Mouse (Mus musculus): ENCODE results near the gene Rpl5. TPM values are rescaled to one million over a fixed set of nuclear protein-coding genes. Genes with fewer than 3 reads are reported as not detected.

Gene Rpl5
- polyA plus RNA-seq, 1 experiment, result not detected

DNA sequence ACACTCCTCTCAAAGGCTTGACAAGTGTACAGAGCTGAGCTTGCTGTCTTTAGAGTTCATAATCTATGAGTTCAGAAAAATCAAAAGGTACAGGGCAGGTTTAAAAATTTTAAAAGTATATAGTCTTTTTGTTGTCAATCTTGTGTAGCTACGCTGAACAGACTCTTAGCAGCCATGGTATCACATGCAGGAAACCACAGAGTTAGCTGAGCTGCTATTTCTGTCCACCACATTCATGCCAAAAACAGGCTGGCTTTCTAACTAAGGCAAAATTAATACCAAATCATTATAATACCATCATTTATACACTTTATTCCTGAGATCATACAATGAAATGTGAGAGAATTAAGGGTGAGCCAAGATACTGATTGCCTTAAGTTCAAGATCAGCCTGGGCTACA is 46.2 kb downstream of the Rpl5 start:
- WGBS, result 96% methylated on average over 1 of the region's 1 CpGs

DNA sequence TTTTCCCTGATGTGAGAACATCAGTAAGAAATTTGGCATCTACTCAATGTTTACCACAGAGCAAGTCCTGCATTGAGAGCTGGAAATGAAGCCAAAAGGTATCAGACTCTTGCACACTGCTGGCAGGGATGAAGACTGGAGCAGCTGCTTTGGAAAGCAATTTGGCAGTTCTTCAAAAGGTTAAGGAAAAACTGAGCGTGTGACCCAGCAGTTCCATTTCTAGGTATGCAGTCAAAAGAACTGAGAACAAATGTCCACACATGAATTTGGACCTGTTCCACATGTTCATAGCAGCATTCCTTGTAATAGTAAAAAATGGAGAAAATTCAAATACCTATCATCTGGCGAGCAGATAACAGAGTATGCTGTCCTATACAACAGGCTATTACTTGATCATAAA is 47.2 kb downstream of the Rpl5 start:
- H3K4me1 ChIP-seq (ENCODE audit: control insufficient read depth, insufficient read depth, low read length), result no peaks in the 10 kb centered on the region
- H3K27ac ChIP-seq (ENCODE audit: insufficient read depth, low read depth, low read length), result no peak overlapping the region
- 65% methylated on average over 2 of the region's 2 CpGs for WGBS
- H3K4me3 ChIP-seq (ENCODE audit: insufficient read depth, low read depth, low read length), result no peak overlapping the region
- no peak for TF ChIP-seq POLR2A (IDR thresholded peaks at IDR 0.05; ENCODE audit: insufficient read depth, low read depth, low read length)

More for the DNA sequence above, 46.2 kb downstream of the Rpl5 start:
- Histone ChIP-seq H3K4me1 (ENCODE audit: control insufficient read depth, insufficient read depth, low read length) (no peaks in the 10 kb centered on the region), H3K4me3 (ENCODE audit: insufficient read depth, low read depth, low read length) (no peak overlapping the region), H3K27ac (ENCODE audit: insufficient read depth, low read depth, low read length) (no peak overlapping the region)
- TF ChIP-seq POLR2A (IDR thresholded peaks at IDR 0.05; ENCODE audit: insufficient read depth, low read depth, low read length), result no peak
- no peak for TF ChIP-seq CTCF (IDR thresholded peaks at IDR 0.05; ENCODE audit: insufficient read depth, low read depth, low read length)

DNA sequence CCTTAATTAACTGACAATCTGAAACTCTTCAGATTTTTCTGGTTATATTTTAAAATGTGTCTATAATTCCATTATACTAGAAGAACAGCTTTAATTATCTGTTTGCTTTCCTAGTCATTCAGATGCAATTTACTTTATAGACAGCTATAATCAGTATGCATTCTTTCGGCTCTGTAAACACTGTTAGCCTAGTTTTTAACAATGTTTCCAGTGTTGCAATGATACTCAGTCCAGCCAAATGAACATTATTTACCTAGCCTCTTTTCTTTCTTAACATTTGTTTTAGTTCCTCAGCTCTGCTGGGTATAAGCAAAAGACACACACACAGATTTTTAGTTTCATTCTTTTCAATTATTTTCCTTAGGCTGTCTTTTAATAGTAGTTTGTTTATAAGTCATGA is 48.6 kb downstream of the Rpl5 start:
- WGBS, result 33% methylated on average over 1 of the region's 1 CpGs
- no peak overlapping the region for H3K27ac ChIP-seq (ENCODE audit: insufficient read depth, low read depth, low read length)
- H3K4me3 ChIP-seq (ENCODE audit: insufficient read depth, low read depth, low read length), result no peak overlapping the region
- TF ChIP-seq POLR2A (IDR thresholded peaks at IDR 0.05; ENCODE audit: insufficient read depth, low read depth, low read length), result no peak
- no peak for TF ChIP-seq CTCF (IDR thresholded peaks at IDR 0.05; ENCODE audit: insufficient read depth, low read depth, low read length)
- no peaks in the 10 kb centered on the region for H3K4me1 ChIP-seq (ENCODE audit: control insufficient read depth, insufficient read depth, low read length)

DNA sequence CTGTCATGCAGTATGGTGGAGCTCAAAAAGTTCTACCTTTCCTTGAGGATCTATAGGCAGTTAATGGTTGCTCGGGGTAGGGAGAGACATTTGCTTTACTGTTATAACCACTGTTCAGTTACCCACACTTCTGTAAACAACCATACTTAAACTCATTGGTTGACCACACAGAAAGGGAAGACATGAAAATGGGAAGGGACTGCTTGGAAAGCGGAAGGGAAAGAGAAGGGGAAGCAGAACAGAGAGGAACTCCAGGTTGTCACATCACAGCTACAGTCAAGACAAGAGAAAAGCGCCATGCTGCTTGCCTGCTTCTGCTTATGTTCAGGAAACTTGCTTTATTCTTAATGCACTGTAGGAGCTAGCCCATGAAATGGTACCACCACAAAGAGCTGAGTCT is 49.3 kb downstream of the Rpl5 start:
- TF ChIP-seq CTCF (IDR thresholded peaks at IDR 0.05; ENCODE audit: insufficient read depth, low read depth, low read length), result no peak
- Histone ChIP-seq H3K4me3 (ENCODE audit: insufficient read depth, low read depth, low read length) (no peak overlapping the region), H3K4me1 (ENCODE audit: control insufficient read depth, insufficient read depth, low read length) (no peaks in the 10 kb centered on the region), H3K27ac (ENCODE audit: insufficient read depth, low read depth, low read length) (no peak overlapping the region)
- WGBS, result 87% methylated on average over 3 of the region's 3 CpGs

DNA sequence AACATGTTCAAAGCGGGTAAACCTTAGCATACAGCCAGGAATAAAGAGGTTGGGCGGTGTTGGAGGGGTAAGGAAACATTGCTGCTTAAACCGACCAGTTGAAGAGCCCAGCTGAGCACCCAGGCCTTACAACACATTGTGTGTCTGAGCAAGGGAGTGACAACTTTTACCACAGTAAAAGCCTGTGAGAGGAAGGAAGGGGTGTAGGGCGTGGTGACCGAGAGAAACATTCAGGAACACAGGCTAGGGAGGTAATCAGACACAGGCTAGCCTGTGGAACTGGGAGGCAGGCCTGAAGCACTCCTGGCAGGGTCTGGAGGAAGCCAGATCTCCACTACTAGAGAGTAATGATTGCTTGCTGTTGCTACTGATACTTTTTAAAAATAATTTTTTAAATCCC is 50.3 kb downstream of the Rpl5 start:
- 87% methylated on average over 5 of the region's 5 CpGs for WGBS

More for the DNA sequence above, 50.3 kb downstream of the Rpl5 start:
- TF ChIP-seq POLR2A (IDR thresholded peaks at IDR 0.05; ENCODE audit: insufficient read depth, low read depth, low read length), result no peak
- TF ChIP-seq CTCF (IDR thresholded peaks at IDR 0.05; ENCODE audit: insufficient read depth, low read depth, low read length), result no peak
- Histone ChIP-seq H3K27ac (ENCODE audit: insufficient read depth, low read depth, low read length) (no peak overlapping the region), H3K4me3 (ENCODE audit: insufficient read depth, low read depth, low read length) (no peak overlapping the region), H3K4me1 (ENCODE audit: control insufficient read depth, insufficient read depth, low read length) (no peaks in the 10 kb centered on the region)

Other genes starting within 250 kb of the Rpl5 start
- gene Gfi1, start 174.5 kb upstream of the Rpl5 start, polyA plus RNA-seq (2012; ENCODE audit: insufficient read depth, insufficient read length, low replicate concordance, missing spikeins), result not detected in 2 replicates
- gene Ube2d2b, start 70.4 kb upstream of the Rpl5 start, polyA plus RNA-seq (2012; ENCODE audit: insufficient read depth, insufficient read length, low replicate concordance, missing spikeins), result not detected in 2 replicates
- gene Evi5, start 25.4 kb upstream of the Rpl5 start, polyA plus RNA-seq (2012; ENCODE audit: insufficient read depth, insufficient read length, low replicate concordance, missing spikeins), result not detected in 2 replicates
- gene Fam69a, start 86.6 kb downstream of the Rpl5 start, polyA plus RNA-seq (2012; ENCODE audit: insufficient read depth, insufficient read length, low replicate concordance, missing spikeins), result not detected in 2 replicates
- not detected in 2 replicates for gene Mtf2, start 165.2 kb downstream of the Rpl5 start, polyA plus RNA-seq (2012; ENCODE audit: insufficient read depth, insufficient read length, low replicate concordance, missing spikeins)
- gene Tmed5, start 232.1 kb downstream of the Rpl5 start, polyA plus RNA-seq (2012; ENCODE audit: insufficient read depth, insufficient read length, low replicate concordance, missing spikeins), result not detected in 2 replicates
- gene Ccdc18, start 232.4 kb downstream of the Rpl5 start, polyA plus RNA-seq (2012; ENCODE audit: insufficient read depth, insufficient read length, low replicate concordance, missing spikeins), result not detected in 2 replicates